Mouse (Mus musculus) neutrophil, adult 5-6 weeks (primary cell): ENCODE results near the gene Cntln. TPM values are rescaled to one million over a fixed set of nuclear protein-coding genes. Genes with fewer than 3 reads are reported as not detected.

Experiments used
- ATAC-seq: fragments of 151-379, 151-347 bp; 2 replicates; pipeline ENCODE4 v1.8.0; 2017; ENCODE audit warnings: mild to moderate bottlenecking, moderate TSS enrichment; ENCODE audit not compliant: insufficient number of reproducible peaks, poor library complexity, low FRiP score, severe bottlenecking; ENCODE audit errors: extremely low read depth
- total RNA-seq: library from RNA; stranded (forward); fragments of 200-1000 nt; gene quantifications from 2 replicates; pipeline ENCODE4 v1.2.3, GENCODE M21; 2017

Gene Cntln
- total RNA-seq, 1 experiment from 2014 or later: 2.4 TPM

DNA sequence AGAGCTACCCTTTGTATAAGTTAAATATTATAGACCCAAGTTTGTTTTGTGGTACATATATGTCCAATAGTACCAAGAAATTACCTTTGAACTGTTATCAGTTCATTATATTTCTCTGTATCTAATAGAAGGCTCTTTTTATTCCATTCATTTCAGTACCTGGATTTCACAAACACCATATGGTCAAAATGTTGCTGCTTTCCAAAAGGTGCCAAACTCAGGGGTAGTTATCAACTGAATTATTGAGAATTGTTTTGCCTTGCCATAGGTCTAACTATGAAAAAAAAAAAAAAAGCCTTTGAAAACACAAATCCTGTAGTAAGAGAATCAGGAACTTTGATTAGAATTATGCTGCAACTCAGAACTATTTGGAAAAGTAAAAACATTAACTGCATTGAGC is 126.7 kb downstream of the Cntln start:
- no peak for ATAC-seq

DNA sequence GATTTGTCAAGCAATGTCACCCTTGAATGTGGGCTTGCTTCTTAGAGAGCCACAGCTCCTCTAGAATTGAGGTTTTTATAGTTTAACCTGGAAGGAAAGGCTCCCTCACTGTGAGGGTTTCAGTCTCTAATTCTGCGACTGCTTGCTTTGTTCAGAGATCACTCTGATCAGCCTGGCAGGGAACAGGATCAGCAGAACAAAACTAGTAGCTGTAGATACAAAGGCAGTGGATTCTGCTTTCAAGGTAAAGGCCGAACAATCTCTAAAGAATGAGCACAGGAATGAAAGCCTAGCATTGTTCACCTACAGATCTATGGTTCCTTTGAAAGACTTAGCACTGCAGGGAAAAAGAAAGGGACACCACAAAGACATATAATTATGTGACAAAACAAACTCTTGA is 161.6 kb downstream of the Cntln start:
- no peak for ATAC-seq

DNA sequence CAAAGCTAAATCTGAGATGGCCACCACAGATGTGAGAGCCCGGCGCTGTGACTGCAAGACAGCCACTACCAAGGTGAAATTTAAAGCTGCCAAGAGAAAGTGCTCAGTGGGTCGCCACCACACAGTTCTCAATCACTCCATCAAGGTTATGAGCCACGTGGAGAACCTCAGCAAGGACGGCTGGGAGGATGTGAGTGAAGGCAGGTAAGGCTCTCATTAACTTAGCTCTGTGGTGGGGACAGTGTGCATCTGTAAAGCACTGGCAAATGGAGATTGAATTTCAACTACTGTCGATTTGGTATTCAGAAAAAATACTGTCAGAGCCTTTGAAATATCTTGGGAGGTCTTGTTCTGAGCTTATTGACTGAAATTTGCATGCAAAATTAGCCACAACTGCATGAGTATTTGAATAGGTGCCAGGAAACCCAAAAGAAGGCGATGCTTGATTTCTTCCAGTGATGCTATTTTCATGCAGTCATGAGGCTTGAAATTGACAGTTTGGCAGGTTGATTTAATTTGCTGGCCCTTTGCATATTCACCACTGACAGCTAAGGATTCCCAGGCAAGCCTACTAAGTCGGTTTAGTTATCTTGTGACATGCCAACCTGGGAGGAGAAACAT is 165.9 kb downstream of the Cntln start:
- ATAC-seq: no peak

DNA sequence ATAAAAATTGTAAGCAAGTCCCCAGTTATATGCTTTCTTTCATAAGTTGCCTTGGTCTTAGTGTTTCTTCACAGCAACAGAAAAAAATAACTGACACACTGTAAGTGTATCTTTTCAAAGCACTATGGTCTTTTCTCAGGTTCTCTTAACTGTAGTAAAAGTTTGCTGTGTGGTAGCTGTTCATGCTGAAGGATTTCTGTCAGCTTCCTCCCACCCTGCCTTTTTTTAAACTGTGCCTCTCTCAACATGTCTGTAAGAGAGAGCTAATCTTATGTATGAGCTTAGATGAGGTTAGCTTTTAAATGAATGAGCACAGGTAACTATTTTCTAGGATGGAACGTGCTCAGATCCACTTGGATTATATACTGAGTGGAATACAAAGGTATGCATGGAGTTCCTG is 170.5 kb downstream of the Cntln start:
- no peak for ATAC-seq

DNA sequence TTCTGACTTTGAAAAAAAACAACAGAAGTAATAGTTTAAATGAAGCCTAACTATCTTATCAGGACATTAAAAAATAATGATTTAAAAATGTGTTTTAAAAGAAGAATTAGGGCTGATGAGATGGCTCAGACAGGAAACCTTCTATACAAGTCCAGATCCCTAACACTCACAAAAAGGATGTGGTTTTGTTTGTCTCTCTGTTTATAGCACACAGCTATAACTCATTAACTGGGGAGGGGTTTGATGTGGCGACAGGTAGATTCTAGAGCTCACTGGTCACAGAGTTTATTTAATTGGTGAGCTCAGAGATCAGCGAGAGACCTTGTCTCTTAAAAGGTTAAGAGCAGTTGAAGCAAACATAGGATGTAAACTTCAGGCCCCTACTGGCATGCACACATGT is 175.5 kb downstream of the Cntln start:
- no peak for ATAC-seq

DNA sequence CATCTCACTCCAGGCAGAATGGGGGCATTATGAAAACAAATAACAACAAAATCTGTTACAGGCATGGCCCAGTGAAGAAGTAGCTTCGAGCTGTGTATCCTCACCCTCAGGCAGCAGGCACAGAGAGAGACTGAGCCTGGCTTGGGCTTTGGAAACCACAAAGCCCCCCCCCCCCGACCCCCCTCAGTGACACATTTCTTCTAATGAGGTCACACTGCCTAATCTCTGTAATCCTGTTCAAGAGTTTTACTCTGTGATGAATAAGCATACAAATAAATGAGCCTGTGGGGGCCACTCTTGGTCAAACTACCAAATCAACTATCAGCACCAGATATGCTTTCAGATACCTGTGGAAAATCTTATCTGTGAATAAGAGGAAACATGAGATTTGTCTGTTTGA is 177.6 kb downstream of the Cntln start:
- no peak for ATAC-seq

DNA sequence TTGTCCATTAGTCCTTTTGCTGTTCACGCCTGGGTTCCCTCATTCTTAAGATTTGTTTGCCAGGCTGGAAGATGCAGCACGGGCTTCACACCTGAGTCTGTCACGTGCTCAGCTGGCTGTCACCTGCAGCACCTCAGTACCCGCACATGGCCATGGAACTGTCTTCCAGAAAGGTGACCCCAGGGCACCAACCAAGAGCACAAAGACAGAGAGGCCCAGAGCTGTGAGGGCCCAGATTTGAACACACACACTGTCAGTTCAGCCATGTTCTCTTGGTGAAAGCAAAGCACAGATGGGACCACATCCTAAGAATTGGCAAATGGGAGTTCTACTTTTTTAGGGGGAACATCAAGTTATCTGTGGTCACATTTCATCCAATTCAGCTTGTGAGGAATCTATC is 211.9 kb downstream of the Cntln start:
- ATAC-seq: no peak

DNA sequence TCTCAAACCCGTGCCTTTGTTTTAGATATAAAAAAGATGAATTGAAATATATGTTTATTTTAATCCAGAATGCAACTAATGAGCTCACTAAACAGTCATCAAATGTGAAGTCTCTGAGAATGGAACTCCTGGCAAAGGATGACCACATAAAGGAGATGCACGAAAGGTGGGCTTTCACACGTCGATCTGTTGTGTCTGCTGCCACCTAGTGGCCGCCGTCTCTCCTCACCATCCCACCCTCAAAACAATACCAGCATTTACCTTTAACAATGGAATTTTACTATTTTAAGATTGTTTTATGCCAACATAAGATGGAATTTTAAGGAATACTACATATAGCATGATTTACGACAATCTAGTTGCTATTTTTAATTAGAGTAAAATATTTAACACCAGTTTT is 212.6 kb downstream of the Cntln start:
- ATAC-seq: 0 out of 2 replicates have a peak, but pooled peaks have one; percentile 36

DNA sequence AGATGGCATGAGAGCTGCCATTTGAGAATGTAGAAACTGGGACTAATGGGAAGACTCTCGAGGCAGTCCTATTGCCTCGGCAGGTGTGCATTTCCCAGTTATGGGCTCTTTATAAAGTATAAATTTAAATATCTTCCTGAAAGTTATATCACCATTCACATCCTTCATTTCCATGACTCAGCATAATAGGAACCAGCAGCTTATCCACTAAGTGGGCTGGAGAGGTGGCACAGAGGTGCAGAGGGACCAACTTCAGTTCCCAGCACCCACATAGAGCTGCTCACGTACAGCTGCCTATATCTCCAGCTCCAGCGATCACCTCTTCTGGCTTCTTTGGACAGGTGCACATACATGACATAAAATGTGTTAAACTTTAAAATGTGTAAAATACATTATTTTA is 218.1 kb downstream of the Cntln start:
- ATAC-seq: no peak

DNA sequence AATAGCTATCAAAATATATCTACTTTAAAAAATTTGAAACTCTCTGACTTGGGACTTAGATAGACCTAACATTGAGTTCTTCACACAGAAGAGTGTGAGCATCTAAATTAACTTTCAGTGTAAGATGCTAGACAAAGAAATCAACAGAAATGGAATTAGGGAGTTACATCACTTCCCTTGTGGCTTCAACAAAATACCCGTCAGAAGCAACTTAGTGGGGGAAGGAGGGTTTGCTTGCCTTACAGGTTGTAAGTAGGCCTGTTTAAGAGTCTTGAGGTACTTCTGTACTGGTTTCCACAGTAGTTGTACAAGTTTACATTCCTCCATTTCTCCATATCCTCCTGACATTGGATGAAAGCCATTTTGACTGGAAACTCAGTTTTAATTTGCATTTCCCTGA is 222.3 kb downstream of the Cntln start:
- ATAC-seq: no peak

DNA sequence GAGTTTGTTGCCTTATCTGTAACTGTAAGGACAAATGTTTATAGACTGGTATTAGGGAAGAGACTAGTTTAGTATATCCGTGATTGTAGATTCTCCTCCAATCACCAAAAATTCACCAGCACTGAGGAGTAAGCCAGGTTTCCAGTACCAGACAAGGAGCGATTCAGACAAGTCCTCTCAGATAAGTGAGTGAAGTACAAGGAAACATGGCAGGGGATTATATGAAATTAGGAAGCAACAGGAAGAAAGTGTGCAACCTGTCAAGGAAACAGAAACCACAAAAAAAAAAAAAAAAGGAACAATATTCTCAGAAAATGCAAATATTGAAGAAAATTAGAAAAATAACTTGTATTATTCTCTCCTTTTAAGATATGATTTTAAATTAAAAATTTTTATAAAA is 222.9 kb downstream of the Cntln start:
- ATAC-seq: no peak

DNA sequence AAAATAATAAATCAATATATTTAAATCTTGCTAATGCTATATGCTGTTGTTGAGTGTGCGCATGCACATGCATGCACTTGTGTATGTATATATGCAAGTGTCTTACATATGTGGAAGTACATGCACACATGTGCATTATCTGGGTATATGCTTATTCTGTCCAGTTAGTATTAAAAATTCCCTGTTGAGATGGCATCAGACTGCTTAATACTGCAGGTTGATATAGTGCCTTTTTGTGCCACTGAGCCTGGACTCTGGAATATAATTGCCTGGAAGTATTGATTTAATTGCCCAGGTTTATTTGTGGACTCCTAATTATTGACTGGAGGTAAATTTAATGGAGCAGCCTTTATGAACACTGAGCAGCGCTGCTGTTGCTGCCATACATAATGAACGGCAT is 236.2 kb downstream of the Cntln start:
- ATAC-seq: no peak

DNA sequence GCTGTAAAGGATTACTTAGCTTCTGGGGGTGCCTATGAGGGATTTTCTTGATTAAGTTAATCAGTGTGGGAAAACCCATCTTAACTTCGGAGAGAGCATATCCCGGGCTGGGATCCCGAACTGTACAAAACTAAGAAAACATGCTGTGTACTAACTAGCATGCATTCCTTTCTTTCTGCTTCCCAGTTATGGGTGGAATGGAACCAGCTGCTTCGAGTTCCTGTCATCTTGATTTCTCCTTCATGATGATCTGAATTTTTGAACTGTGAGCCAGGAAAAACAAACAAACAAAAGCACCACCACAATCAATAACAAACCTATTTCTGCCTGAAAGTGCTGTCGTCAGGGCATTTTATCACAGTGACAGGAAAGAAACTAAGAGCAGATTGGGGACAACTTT is 265.6 kb downstream of the Cntln start:
- ATAC-seq: no peak

DNA sequence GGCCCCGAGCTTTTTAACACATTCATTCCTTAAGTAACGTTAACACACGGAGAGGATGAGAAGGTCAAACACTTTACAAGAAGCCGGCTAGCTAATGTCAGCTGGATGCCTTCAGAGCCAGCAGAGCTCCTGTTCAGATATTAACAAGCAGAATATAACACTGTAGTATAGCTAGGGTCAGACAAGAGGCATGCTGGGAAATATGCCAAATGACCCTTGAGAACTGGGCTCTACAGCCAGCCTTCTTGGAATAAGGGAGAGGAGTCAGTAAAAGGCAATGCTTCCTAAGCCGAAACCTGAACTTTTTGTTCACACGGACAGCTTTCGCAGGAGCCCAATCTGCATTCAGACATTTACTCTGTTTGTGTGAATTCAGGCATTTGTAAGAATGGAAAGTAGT is 267.8 kb downstream of the Cntln start:
- no peak for ATAC-seq

DNA sequence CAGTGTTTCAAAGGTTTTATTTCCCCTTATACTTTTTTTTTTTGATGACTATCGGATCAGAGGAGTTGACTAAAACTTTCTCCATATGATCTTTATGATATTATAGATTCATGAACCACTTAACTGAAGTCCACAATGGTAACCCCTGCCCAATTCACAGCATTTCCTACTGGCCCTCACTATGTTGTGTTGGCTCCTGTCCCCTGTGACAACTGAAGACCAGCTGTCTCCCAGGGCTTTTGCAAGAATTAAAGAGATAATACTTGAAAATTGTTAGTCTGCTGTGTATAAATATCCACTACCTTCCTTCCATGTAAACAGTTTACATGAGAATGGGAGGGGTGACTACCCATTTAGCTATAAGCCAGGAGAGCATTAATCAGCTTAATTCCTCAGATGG is 270.3 kb downstream of the Cntln start:
- ATAC-seq: no peak

DNA sequence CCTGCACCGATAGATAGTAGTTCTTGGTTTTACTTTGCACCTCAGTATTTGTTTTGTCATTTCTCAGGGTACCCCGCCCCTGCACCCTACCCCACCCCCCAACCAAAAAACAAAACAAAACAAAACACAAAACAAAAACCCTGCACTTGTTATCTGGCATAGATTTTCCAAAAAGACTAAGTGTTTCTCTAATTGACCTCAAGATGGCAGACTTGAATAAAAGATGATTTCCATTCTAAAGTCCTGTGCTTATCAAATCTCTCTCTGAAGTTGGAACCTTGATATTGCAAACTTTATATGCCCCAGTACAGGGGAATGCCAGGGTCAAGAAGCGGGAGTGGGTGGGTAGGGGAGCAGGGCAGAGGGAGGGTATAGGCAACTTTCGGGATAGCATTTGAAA is 277.0 kb downstream of the Cntln start:
- ATAC-seq: no peak

DNA sequence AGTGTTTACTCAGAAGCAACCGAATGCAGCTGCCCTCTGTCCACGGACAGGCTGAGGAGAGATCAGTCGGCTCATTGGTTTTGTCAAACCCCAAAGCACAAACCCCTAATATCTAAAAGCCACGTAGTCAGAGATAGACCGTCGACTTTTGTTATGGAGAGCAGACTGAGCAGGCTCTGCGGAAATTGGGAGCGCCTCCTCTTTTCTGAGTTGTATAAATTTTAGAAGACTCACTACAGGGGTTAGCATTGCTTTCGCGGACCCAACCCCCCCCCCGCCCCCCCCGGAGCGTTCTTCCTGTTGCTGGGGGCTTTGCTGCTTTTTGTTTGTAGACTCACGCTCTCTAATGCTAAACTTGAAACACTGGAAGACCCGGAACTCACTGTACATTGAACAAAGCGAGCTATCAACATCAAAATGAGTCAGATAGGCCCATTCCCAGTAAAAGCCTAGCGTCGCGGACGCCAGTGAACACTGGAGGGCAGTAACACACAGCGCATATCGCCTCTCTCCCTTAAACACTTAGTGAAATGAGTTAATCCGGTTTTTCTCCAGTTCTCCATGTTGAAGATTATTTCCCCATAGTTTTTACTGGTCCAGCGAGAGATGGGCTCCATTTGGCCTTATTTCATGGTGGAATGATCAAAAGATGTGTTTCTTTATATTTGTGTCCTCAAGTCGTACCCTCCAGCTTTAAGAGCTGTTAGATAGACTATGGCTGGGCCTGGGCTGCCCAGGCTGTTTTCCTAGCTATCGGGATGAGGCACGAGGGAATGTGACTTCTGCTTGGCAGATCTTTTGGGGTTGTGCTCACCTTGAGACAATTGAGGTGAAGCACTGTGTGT is 278.6 kb downstream of the Cntln start:
- no peak for ATAC-seq

DNA sequence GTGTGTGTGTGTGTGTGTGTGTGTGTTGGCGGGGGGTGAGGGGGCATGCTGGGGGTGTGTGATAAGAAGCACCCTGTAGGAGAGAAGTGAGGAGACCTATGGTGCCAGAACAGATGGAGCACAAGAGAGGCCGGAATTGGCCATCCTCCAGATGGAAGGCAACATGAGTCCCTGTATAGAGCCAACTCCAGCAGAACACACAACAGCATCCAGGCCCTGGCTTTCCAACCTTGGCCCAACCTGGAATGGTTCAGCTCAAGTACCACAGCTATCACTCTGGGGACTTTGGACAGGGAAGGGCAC is 279.2 kb downstream of the Cntln start:
- no peak for ATAC-seq

DNA sequence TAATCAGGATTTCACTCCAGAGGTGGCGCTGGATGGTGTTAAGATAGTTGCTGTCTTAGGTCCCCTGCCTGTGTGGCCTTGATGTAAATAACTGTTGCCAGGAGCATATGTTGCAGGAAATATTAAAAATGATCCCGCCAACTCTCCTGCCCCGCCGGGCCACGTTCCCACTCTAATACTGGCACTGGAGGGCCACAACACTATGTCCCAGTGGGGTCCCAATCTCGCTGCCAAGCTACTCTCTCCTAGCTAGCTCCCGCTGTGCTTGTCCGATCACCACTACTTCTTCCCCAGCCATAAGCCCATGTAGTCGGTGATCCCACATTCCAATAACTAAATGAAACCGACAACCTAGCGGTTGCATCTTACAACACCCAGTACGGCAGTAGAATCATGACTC is 283.9 kb downstream of the Cntln start:
- ATAC-seq: no peak

DNA sequence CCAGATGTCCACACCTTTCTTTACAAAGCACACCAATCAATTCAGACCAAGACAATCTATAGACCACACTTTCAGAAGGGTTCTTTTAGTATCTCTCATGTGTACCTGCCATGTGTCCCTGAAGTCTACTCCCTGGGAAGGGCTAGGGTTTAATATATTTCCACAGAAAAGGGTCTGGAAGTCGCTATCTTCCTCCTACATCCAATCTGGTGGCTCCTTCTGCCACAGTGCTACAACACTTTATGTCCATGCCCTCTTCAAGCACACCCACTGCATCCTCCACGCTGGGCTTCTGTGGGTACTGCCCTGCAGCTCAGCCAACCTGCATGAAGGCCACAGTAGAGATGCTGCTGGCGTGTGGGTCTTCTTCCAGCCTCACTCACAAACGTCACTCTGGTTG is 291.4 kb downstream of the Cntln start:
- ATAC-seq: no peak
